ENCODE assay signal across 9 mouse cellular contexts in the genomic region with DNA sequence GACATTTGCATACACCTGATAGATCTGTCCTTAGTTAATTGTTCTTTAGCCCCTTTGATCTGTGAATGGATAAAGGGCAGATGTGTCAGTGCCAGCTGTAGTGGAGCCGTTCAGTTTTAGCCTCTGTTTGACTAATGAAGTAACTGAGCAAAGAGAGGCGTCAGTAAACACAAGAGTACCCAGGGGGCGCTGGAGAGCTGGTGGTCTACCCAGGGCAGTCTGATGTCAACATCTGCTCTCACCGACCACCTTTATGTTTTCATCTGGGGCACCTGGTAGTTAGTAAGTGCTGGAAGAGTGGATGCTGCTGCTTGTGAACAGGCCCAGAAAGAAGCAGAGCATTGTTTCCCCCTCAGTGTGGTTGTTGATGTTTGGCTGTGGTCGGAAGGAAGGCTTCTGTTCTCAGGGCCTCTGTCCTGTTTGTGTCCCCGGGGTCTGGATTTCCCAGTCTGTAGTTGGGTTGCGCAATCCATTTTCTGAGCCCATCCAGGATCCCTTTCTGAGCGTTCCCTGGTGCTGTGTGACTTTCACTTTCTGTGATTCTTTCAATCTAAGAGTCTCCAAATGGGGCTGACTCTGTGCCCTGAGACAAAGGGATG.
DNase-seq lines count a peak whose midpoint lies in the region; ATAC-seq lines count a peak whose summit lies in the region.
"Had no signal": no experiment of that assay in that cellular context is flagged by ENCODE, and none has a peak within 500 bp of the region (broad histone marks: within the 10 kb centered on the region; RNA-seq: fewer than 3 reads in every experiment).

No protein-coding gene starts in this region.

- H3K4me2 ChIP-seq in liver, embryonic 13.5 days: no peak overlapping the region
- H3K4me2 ChIP-seq: embryonic facial prominence, embryonic 13.5 days had no signal

- WGBS in liver, embryonic 13.5 days (ENCODE audit: insufficient replicate concordance): 29% methylated on average over 8 of the region's 8 CpGs

- intact Hi-C loops in gastrocnemius, postnatal 36 days (cut with DNase I): no loop called here
- intact Hi-C loops in left cerebral cortex, postnatal 36 days (cut with DNase I): no loop called here

- no peaks in the 10 kb centered on the region for H3K4me1 ChIP-seq in liver, embryonic 13.5 days (replicated peaks)

- H3K4me3 ChIP-seq in liver, embryonic 13.5 days (replicated peaks): no peak overlapping the region
- H3K4me3 ChIP-seq: embryonic facial prominence, embryonic 13.5 days had no signal

- no peak overlapping the region for H3K27ac ChIP-seq in liver, embryonic 13.5 days
- H3K27ac ChIP-seq: embryonic facial prominence, embryonic 13.5 days had no signal

- 0 out of 2 replicates have a peak, but pooled peaks have one; percentile 36 for ATAC-seq in liver, embryonic 13.5 days (ENCODE audit: low read depth)

- H3K9me3 ChIP-seq in liver, embryonic 13.5 days (replicated peaks): no peaks in the 10 kb centered on the region
- H3K9me3 ChIP-seq: embryonic facial prominence, embryonic 13.5 days had no signal

- no peaks in the 10 kb centered on the region for H3K27me3 ChIP-seq in liver, embryonic 13.5 days
- H3K27me3 ChIP-seq: embryonic facial prominence, embryonic 13.5 days had no signal

- peak; percentile 41 for DNase-seq in retina, embryonic 14.5 days (ENCODE audit: low spot score)
- no peak for DNase-seq in retina, postnatal 1 day
- DNase-seq in adrenal gland, adult 2 months: peak; percentile 21
- DNase-seq in gastrocnemius, postnatal 36 days: peak; percentile 33 to 36
- no peak for DNase-seq in liver, embryonic 13.5 days
- DNase-seq in thymus, postnatal 4 days: peak; percentile 71
- no peak for DNase-seq in left cerebral cortex, postnatal 36 days (ENCODE audit: low spot score in 2 of 2)
- DNase-seq in frontal cortex, postnatal 10 days (ENCODE audit: low spot score in 2 of 2): no peak

- H3K36me3 ChIP-seq in liver, embryonic 13.5 days: no peaks in the 10 kb centered on the region
- H3K36me3 ChIP-seq: embryonic facial prominence, embryonic 13.5 days had no signal

- no peak overlapping the region for H3K9ac ChIP-seq in liver, embryonic 13.5 days
- H3K9ac ChIP-seq: embryonic facial prominence, embryonic 13.5 days had no signal

Comparison
In these comparisons a context has a peak if more than half of its experiments do, and no peak if none do; other contexts are left out.
1. DNase-seq: peak in retina, embryonic 14.5 days (single experiment), adrenal gland, adult 2 months (single experiment), gastrocnemius, postnatal 36 days (2 of 2) and thymus, postnatal 4 days (single experiment); none in retina, postnatal 1 day (single experiment), liver, embryonic 13.5 days (single experiment), left cerebral cortex, postnatal 36 days (0 of 2) and frontal cortex, postnatal 10 days (0 of 2).